Mouse (Mus musculus) intestine, embryonic 14.5 days (tissue): Measurements from ENCODE around the gene Glrb. TPM values are rescaled to one million over a fixed set of nuclear protein-coding genes. Genes with fewer than 3 reads are reported as not detected.

Experiments
- ATAC-seq: fragments of 200-750 bp; cut with Nextera tagmentation; replicated peaks from 2 replicates; pipeline ENCODE4 v1.8.0; 2017; ENCODE audit warnings: low read depth, moderate number of reproducible peaks, moderate TSS enrichment, moderate library complexity; ENCODE audit not compliant: low FRiP score, low TSS enrichment
- DNase-seq: peaks from one replicate; pipeline ENCODE4 v3.0.0-alpha.2; 2018; ENCODE audit warnings: low spot score
- H3K27ac ChIP-seq: fragments of 300-500 bp; sonication (generic); 2 replicates; pipeline ENCODE4 v1.5.1; 2014; ENCODE audit warnings: low read depth, mild to moderate bottlenecking, control low read depth
- H3K27me3 ChIP-seq: fragments of 300-500 bp; sonication (generic); replicated peaks from 2 replicates; pipeline ENCODE4 v1.6.1; 2014; ENCODE audit warnings: low read length, control low read depth; ENCODE audit not compliant: control insufficient read depth, insufficient read depth
- H3K36me3 ChIP-seq: fragments of 300-500 bp; sonication (generic); 2 replicates; pipeline ENCODE4 v1.6.1; 2014; ENCODE audit warnings: low read length, control low read depth; ENCODE audit not compliant: control insufficient read depth, insufficient read depth
- H3K4me1 ChIP-seq: fragments of 300-500 bp; sonication (generic); replicated peaks from 2 replicates; pipeline ENCODE4 v1.6.1; 2014; ENCODE audit warnings: low read length, control low read depth, mixed read lengths; ENCODE audit not compliant: control insufficient read depth, insufficient read depth
- H3K4me2 ChIP-seq: fragments of 300-500 bp; sonication (generic); 2 replicates; pipeline ENCODE4 v1.6.1; 2014; ENCODE audit warnings: low read length
- H3K4me3 ChIP-seq: fragments of 300-500 bp; sonication (generic); 2 replicates; pipeline ENCODE4 v1.5.1; 2014; ENCODE audit warnings: low read depth, low read length, control low read depth, mixed read lengths
- H3K9ac ChIP-seq: fragments of 300-500 bp; sonication (generic); 2 replicates; pipeline ENCODE4 v1.6.1; 2014; ENCODE audit warnings: mild to moderate bottlenecking, low read length
- H3K9me3 ChIP-seq: fragments of 300-500 bp; sonication (generic); 2 replicates; pipeline ENCODE4 v1.6.1; 2016; ENCODE audit warnings: low read length, control low read depth; ENCODE audit not compliant: control insufficient read depth
- WGBS: fragments of 180-500 bp; shearing (Covaris S2); extraction: QIAGEN DNeasy Blood & Tissue Kit; methylation state at CpG from one replicate; pipeline ENCODE4 v1.1.7; 2014; 5-methylcytosine and 5-hydroxymethylcytosine counted together
- polyA plus RNA-seq: library from polyadenylated mRNA; unstranded; fragments of >200 nt; fragmentation: Nextera tagmentation; extraction: Ambion mirVana; gene quantifications from 2 replicates; pipeline ENCODE4 v1.2.1, GENCODE M21; 2014

Gene Glrb
- polyA plus RNA-seq, 1 experiment from 2014 or later: 4.4 TPM

- Histone ChIP-seq H3K4me1 (no peaks in the 10 kb centered on the region), H3K4me3 (no peak overlapping the region), H3K9ac (no peak overlapping the region), H3K4me2 (no peak overlapping the region), H3K9me3 (no peaks in the 10 kb centered on the region), H3K36me3 (no peaks in the 10 kb centered on the region), H3K27ac (no peak overlapping the region), H3K27me3 (no peaks in the 10 kb centered on the region)
- ATAC-seq (no peak), DNase-seq (no peak)
- WGBS: 70% methylated on average over 3 of the region's 3 CpGs
Measured at GRCm38 (mm10) chr3:80852912-80853507, 60.5 kb downstream of the Glrb start.

GRCm38 (mm10) chr3:80850947-80851346 is 62.5 kb downstream of the Glrb start:
- Histone ChIP-seq H3K9me3 (no peaks in the 10 kb centered on the region), H3K27me3 (no peaks in the 10 kb centered on the region), H3K4me2 (no peak overlapping the region), H3K27ac (no peak overlapping the region), H3K4me3 (no peak overlapping the region), H3K36me3 (no peaks in the 10 kb centered on the region), H3K9ac (no peak overlapping the region), H3K4me1 (no peaks in the 10 kb centered on the region)
- ATAC-seq (no peak), DNase-seq (no peak)
- 83% methylated on average over 10 of the region's 10 CpGs for WGBS

- DNase-seq: no peak
- no peak for ATAC-seq
- 70% methylated on average over 2 of the region's 2 CpGs for WGBS
Measured at GRCm38 (mm10) chr3:80845634-80846033, 67.8 kb downstream of the Glrb start.

GRCm38 (mm10) chr3:80839845-80840244 is 73.6 kb downstream of the Glrb start:
- DNase-seq (no peak), ATAC-seq (no peak)
- Histone ChIP-seq H3K27ac (no peak overlapping the region), H3K4me3 (no peak overlapping the region), H3K9ac (no peak overlapping the region), H3K36me3 (no peaks in the 10 kb centered on the region), H3K4me2 (no peak overlapping the region), H3K9me3 (no peaks in the 10 kb centered on the region), H3K27me3 (no peaks in the 10 kb centered on the region), H3K4me1 (no peaks in the 10 kb centered on the region)
- WGBS: 71% methylated on average over 5 of the region's 5 CpGs

More at GRCm38 (mm10) chr3:80845634-80846033, 67.8 kb downstream of the Glrb start:
- Histone ChIP-seq H3K9me3 (no peaks in the 10 kb centered on the region), H3K9ac (no peak overlapping the region), H3K4me2 (no peak overlapping the region), H3K4me3 (no peak overlapping the region), H3K4me1 (no peaks in the 10 kb centered on the region), H3K27ac (no peak overlapping the region), H3K36me3 (no peaks in the 10 kb centered on the region), H3K27me3 (no peaks in the 10 kb centered on the region)

- Histone ChIP-seq H3K4me3 (no peak overlapping the region), H3K27ac (no peak overlapping the region)
- WGBS: 36% methylated on average over 3 of the region's 3 CpGs
Measured at GRCm38 (mm10) chr3:80837583-80837982, 75.9 kb downstream of the Glrb start.

GRCm38 (mm10) chr3:80823975-80824374 is 89.5 kb downstream of the Glrb start:
- no peaks in the 10 kb centered on the region for H3K36me3 ChIP-seq
- H3K27ac ChIP-seq: no peak overlapping the region
- no peak for ATAC-seq
- no peaks in the 10 kb centered on the region for H3K4me1 ChIP-seq
- WGBS: 100% methylated on average over 1 of the region's 1 CpGs
- H3K4me3 ChIP-seq: no peak overlapping the region
- DNase-seq: no peak
- no peak overlapping the region for H3K4me2 ChIP-seq
- no peaks in the 10 kb centered on the region for H3K27me3 ChIP-seq
- H3K9me3 ChIP-seq: no peaks in the 10 kb centered on the region
- H3K9ac ChIP-seq: no peak overlapping the region

More at GRCm38 (mm10) chr3:80837583-80837982, 75.9 kb downstream of the Glrb start:
- H3K27me3 ChIP-seq: no peaks in the 10 kb centered on the region
- H3K4me2 ChIP-seq: no peak overlapping the region
- H3K9ac ChIP-seq: no peak overlapping the region
- ATAC-seq: no peak
- H3K4me1 ChIP-seq: no peaks in the 10 kb centered on the region
- no peaks in the 10 kb centered on the region for H3K36me3 ChIP-seq
- H3K9me3 ChIP-seq: no peaks in the 10 kb centered on the region
- DNase-seq: no peak

- no peaks in the 10 kb centered on the region for H3K36me3 ChIP-seq
- no peak overlapping the region for H3K4me2 ChIP-seq
- H3K9ac ChIP-seq: no peak overlapping the region
- H3K4me3 ChIP-seq: no peak overlapping the region
- H3K27me3 ChIP-seq: no peaks in the 10 kb centered on the region
- no peak for ATAC-seq
- no peak for DNase-seq
- 87% methylated on average over 1 of the region's 1 CpGs for WGBS
- H3K4me1 ChIP-seq: no peaks in the 10 kb centered on the region
- H3K9me3 ChIP-seq: no peaks in the 10 kb centered on the region
- H3K27ac ChIP-seq: no peak overlapping the region
Measured at GRCm38 (mm10) chr3:80818619-80819018, 94.8 kb downstream of the Glrb start.

- Histone ChIP-seq H3K36me3 (no peaks in the 10 kb centered on the region), H3K4me3 (no peak overlapping the region), H3K9ac (no peak overlapping the region), H3K4me2 (no peak overlapping the region), H3K27me3 (no peaks in the 10 kb centered on the region), H3K9me3 (no peaks in the 10 kb centered on the region), H3K4me1 (no peaks in the 10 kb centered on the region), H3K27ac (no peak overlapping the region)
- no peak for ATAC-seq
- DNase-seq: no peak
Measured at GRCm38 (mm10) chr3:80813734-80814133, 99.7 kb downstream of the Glrb start.

GRCm38 (mm10) chr3:80812237-80812636 is 101.2 kb downstream of the Glrb start:
- WGBS: 68% methylated on average over 3 of the region's 3 CpGs

More at GRCm38 (mm10) chr3:80812237-80812636, 101.2 kb downstream of the Glrb start:
- DNase-seq (no peak), ATAC-seq (no peak)
- H3K4me2 ChIP-seq: no peak overlapping the region
- H3K27me3 ChIP-seq: no peaks in the 10 kb centered on the region
- H3K4me3 ChIP-seq: no peak overlapping the region
- H3K36me3 ChIP-seq: no peaks in the 10 kb centered on the region
- no peaks in the 10 kb centered on the region for H3K9me3 ChIP-seq
- no peak overlapping the region for H3K9ac ChIP-seq
- H3K27ac ChIP-seq: no peak overlapping the region
- H3K4me1 ChIP-seq: no peaks in the 10 kb centered on the region
